Mouse (Mus musculus) heart, adult 9 months (tissue): ENCODE data around the gene Hip1.

Experiments used
- DNase-seq, 2 experiments: peaks; one replicate each; pipeline ENCODE4 v3.0.0; 2022; ENCODE audit warnings: low spot score in 2 of 2

Gene Hip1

DNA sequence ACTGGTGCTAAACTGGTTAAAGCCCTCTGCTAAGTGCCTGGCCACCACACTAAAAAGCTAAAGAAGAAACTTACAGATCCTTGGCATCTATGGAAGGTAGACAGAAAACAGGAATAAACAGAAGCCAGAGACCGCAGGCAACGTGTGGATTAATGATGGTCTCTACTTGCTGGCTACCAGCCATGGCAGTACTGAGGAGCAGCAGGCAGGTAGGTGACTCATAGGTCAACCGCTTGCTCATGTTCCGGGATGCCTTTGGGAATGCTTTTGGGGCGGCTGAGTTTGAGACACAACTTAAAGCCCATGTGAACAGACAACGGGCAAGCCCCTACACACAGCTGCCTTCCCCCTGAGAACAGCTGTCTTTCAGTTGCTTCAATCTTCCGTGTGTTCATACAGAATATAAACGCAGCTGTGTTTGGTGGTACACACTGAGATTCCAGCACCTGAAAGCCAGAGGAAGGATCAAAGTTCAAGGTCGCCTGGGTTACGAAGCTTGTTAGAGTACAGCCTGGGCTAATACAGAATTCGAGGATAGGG, 13.5 kb downstream of the Hip1 start:
- no peak for DNase-seq

DNA sequence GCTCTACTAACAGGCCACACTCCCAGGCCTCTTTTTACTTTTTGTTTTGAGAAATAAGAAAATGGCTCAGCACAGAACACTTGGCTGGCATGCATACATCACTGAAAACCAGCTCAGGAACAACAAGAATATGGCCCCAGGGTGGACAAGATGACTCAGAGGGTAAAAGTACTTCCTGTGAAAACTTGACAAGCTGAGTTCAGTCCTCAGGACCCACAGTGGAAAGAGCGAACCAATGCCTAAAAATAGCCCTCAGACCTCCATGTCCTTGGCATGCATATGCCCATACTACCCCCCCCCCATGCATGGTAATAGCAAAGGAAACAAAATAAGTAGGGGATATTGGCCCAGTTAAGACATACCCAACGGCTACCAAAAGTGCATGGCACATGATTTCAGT, 15.0 kb downstream of the Hip1 start:
- DNase-seq = no peak

DNA sequence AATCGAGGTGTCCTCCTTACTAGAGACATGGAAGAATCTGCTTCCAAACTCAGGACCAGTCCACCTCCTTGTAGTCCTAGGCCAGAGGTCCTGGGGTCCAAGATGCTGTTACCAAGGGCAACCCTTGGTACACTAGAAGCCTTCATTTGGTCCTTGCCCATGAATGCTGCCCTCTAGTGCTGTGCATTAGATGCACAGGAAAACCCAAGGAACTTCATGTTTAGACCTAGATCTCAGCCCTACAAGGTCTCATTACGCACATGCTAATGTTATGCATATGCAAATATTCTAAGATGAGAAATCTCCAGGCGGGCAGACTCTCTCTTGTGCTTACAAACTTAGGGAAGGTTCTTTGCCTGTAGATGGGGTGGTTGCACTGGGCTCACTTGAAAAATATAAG, 15.6 kb downstream of the Hip1 start:
- DNase-seq = no peak

DNA sequence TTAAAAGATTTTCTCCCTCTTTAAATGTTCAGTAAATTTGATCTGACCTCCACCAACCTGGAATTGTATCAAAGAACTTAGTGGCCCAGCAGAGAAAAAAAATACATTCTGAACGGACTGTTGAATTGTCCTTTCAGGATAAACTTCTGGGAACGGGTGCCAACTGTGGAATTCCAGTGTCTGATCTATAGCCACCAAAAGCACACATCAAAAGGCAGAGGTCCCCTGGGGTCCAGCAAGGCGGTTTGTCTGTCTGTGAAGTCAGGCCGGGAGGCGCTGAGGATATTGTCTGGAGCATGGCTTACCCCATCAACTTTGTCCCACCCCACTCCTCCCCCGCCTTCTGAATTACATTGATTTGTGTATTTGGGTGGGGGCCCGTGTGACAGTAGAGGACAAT, 16.9 kb downstream of the Hip1 start:
- no peak for DNase-seq

DNA sequence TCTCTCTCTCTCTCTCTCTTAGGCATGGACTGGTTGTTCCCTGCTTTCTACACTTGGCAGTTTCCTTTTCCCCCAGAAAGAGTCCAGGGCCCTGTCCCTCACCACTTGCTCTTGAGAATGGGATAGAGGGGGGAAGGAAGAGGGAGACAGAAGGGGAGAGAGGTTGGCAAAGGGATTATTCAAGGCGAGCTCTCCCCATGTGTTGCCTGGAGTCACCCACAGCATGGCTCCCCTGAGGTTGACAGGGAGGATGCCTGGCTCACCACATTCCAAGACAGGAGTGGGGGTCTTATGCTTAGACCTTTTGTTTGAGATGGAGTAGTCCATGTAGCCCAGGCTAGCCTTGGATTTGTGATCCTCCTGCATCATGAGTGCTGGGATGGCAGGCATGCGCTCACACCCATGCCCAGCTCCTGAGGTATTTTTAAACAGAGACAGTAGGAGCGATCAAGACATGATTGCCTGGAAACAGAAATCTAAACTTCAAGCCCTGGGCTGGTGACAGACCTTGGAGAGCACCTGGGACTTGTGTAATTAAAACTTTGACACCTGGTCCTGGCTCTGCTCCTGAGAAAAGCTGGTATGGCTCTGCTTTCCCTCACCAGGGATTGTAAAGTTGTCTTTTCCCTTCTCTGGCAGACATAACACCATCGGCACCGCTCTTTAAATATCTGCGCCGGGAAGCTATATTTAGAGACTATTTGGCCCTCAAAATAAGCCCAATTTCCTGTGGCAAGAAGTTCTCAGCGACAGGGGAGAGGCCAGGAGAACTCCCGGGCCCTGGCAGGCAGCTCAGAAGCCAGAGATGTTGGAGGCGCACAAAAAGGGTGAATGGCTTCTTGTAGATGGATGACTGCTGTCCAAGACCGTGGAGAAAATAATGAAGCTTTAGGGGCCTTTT, 20.0 kb downstream of the Hip1 start:
- DNase-seq = peak; percentile 59 to 64

DNA sequence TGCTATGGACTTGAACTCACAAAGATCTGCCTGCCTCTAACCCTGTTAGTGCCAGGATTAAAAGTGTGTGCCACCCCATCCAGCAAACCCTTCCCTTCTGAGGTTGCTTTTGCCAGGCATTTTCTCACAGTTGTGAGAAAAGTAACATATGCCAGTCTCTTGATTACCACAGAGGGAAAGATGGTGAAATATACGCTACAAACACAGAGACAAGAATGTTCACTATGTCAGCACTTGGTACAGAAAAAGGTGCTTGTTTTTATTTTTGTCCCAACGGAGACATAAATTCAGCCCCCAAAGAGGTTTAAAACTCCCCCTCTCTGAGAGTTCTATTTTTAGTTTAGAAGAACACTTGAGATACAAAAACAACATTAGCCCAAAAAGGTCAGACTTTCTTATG, 20.8 kb downstream of the Hip1 start:
- DNase-seq = no peak

DNA sequence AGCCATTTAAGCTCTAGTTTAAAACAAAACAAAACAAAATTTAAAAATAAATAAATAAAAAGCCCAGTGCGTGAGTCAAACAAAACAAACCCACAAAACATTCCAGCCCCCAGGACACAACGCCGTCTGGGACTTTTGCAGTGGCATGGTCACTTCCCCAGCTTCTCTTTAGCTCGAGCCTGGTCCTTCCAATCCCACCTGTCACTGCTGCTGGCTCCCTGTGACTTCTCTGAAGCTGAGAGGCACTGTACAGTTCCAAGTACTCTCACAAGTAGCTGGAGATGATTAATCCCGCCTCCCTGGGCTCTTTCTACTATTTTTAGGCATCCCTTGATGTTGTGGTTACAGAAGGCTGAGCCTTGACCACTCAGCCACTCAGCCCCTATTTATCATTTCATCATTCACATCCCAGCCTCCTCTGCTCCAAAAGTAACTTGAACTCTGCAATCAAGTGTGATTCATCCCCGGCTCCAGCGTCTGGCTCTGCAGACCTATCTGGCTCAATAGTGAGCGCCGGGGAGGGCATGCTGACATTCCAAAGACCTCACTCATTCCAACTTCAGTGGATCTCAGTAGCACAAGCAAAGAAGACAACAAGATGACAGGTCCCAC, 22.7 kb downstream of the Hip1 start:
- DNase-seq = peak in 1 of 2 experiments; percentile 48

DNA sequence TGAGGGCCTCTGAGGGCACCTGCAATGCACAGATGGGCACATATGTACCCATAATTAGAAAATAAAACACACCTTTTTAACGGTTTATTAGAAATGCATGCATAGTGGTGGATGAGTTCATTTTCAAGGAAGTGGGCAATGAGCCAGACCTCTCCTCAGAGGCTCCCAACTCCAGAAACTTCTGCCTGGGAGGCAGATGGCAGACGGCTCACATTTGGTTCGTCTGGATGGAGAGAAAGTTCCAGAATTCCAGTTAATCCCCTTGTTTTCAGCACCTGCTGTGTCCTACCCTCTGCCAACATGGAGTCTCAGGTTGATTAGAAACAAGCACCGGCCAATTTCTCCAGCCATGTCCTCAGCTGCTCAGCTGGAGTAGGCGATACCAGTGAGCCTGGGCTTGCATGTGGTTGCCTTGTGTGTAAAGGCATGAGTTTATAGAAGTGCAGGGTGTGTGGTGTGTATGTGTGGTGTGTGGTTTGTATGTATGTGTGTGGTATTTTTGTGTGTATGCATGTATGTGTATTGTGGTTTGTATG, 27.5 kb downstream of the Hip1 start:
- DNase-seq = no peak

DNA sequence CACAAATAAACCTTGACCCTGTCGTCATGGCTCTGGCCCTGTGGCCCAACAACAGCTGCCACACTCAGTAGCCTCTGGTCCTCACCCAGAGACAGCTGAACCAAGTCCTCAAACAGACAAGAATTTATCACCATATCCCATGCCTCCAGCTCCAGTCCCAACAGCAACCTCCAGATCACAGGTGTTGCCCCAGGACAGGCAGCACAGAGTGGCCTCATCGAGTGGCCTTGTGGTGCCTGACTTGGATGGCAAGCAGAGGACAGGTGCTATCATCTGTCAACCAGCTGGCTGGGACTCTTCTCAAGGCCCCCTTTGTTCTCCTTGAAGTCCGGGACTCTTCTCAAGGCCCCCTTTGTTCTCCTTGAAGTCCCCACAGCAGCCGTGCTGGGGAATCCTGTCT, 31.8 kb downstream of the Hip1 start:
- no peak for DNase-seq

DNA sequence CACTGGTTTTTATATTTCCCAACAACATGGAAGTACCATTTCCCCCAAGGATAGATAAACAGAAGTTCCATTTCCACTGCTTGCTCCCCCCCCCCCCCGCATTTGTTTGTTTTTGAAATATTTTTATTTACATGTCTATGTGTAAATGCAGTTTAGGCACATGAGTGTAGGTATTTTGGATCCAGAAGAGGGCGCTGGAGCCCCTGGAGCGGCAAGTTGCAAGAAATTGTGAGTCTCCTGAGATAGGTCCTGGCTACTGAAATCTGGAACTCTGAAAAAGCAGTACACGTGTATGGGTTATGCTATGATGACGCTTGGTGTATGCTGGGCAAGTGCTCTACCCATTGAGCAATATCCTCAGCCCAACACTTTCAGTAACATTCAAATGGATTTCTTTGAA, 33.8 kb downstream of the Hip1 start:
- DNase-seq = no peak

DNA sequence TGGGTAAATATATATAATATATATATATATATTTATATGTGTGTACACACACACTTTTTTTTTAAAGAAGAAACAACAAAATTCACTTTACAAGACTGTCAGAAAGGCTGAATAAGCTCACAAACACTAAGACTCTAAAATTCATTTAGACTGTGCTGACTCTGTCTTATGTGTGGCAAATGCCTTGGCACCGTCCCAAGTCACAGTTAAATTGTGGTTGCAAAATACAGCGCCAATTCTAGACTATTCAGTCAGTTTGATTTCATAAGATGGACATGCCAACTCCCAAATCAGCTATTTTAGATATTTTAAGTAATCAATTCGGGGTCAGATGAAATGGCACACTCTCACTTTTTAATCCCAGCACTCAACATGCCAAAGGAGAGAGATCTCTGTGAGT, 36.6 kb downstream of the Hip1 start:
- no peak for DNase-seq

DNA sequence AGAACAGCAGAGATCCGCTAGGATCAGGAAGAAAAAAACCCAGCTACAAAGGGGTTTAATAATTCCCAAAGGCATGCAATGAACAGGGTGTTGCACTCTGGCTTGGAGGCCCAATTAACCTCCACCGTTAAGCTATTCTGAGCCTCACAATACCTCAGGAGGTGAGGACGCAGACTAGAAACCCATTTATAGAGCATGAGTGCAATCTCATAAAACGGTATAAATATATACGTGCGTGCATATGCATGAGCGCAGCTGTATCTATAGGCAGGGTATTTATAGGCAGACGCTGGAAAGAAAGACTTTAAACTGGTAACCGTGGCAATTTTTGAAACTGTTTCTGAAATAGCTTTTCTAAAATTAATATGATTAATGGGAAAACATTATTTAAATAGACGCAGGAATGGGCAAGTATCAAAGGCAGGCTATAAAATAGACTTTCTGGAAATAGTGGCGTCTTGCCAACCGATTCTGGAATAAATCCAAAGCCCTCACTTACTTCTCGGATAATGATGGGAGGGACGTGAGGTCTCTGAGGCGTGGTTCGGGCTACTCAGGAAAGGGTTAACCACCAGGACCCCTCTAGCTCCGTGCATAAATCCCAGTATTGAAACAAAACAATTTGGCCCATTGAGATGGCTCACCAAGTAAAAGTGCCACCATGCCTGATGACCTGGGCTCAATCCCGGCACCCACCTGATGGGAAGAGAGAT, 37.2 kb downstream of the Hip1 start:
- DNase-seq = no peak

DNA sequence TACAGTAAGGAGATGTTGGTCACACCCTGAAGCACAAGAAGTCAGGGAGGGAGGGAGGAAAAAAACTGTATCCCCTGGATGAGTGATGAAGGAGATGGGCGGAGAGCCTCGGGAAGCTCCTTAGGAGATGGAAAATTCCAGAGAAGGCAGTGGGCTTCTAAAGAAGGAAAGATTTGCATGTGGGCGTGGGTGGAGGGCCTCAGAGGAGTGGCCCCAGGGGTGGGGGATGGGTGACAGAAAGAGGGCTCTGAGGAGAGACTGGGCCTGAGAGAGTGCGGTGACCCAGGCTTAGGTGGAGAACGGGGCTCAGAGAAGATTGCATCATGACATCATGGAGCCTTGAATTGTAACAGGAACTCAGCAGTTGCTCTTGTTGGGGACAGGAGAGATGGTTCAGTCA, 39.5 kb downstream of the Hip1 start:
- DNase-seq = no peak

DNA sequence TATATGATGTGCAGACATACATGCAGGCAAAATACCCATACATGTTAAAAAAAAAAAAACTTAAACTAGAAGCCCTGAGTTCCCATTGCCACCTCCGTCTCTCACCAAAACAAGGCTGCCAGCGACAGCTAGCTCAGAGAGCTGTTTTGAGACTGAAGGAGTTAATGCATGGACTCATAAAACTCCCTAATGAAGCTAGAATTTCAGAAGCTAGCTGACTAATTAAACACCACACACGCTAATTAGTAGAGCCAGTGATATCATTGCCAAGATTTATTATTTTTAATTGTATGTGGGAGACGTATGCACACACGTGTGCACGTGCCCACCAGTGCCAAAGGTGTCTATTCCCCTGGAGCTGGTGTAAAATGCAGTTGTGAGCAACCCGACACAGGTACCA, 42.0 kb downstream of the Hip1 start:
- DNase-seq = no peak

DNA sequence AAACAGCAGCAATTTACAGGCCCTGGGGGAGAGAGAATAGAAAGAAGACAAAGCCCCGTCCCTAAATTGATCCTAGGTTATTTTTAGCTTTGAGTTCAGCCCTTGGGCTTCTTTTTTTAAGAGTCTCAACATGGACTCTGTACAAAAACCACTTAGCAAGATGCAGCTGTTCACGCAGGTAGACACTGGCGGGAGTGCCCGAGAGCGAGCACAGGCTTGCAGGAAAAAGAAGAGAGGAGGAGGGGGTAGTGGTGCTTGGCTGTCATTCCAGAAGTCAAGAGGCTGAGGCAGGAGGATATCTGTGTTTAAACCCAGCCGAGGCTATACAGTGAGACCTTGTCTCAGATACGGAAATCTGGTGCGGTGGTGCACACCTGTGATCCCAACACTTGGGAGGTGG, 42.9 kb downstream of the Hip1 start:
- no peak for DNase-seq

DNA sequence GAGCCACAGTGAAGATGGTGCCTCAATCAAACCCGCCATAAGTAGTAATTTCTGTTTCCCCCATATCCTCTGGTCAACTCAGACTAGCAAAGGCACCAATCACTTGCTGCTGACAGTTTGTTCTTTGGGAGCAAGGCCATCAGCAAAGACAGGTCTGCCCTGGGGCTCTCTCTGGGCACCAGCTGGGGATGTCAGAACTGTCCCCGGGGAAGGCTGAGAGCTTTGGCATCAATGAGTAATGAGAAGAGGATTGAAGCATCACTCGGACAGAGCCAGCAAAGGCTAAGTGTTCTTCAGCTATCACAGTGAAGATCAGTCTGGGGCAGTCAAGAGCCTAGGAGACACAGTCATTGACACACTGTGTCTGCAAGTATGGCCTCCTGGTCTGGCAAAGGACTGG, 46.0 kb downstream of the Hip1 start:
- DNase-seq = no peak

DNA sequence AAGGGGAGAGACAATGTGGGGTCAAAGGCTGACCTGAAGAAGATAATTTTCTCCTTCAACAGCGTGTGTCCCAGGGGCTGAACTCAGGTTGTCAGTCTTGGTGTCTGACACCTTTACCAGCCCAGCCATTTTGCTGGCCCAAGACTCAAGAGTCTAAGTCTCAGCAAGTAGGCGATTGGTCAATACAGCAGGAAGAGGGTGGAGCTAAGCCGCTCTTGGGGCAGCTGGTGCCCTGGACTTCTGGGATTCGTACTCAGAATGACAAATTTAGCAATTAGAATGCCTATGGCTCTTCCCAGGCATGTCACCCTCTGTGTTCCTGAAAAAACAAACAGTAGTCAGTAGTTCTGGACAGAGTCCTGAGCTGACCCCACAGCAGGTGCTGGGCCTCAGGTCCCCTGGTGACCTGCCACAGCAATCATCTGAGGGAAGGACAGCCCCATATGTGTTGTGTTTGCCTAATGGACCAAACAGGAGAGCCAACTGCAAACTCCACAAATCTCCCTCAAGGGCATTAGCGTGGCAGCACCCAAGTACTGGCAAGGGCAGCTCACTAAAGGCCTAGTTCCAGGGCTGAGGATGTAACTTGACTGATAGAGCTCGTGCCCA, 47.5 kb downstream of the Hip1 start:
- no peak for DNase-seq

DNA sequence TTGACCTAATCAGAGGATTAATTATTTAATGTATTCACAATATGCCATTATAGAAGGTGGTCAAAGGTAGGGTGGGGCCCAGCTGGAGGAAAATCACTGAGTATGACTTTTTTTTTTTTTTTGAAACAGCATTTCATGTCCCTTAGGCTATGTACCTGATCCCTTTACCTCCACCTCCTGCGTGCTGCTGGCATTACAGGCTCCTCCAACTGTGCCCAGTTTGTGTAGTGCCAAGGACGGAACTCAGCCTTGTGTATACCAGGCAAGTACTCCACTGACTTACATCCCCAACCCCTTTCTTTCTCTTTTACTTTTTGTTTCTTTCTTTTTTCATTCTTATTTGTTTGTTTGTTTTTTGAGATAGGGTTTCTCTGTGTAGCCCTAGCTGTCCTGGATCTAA, 48.4 kb downstream of the Hip1 start:
- DNase-seq = no peak

DNA sequence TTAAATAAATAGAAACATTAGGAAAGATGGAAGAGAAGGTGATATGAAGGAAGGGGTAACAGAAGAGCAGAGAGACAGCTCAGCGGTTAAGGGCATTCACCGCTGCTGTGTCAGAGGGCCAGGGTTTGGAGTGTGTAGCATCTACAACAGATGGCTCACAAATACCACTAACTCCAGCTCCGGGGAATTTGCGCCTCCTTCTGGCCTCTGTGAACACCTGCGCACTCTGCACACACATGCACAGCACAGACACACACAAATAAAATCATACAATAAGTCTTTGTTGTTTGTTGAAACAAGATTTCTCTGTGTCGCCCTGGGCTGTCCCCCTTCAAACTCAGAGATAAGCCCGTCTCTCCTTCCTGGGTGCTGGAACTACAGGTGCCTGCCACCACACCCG, 49.4 kb downstream of the Hip1 start:
- no peak for DNase-seq

DNA sequence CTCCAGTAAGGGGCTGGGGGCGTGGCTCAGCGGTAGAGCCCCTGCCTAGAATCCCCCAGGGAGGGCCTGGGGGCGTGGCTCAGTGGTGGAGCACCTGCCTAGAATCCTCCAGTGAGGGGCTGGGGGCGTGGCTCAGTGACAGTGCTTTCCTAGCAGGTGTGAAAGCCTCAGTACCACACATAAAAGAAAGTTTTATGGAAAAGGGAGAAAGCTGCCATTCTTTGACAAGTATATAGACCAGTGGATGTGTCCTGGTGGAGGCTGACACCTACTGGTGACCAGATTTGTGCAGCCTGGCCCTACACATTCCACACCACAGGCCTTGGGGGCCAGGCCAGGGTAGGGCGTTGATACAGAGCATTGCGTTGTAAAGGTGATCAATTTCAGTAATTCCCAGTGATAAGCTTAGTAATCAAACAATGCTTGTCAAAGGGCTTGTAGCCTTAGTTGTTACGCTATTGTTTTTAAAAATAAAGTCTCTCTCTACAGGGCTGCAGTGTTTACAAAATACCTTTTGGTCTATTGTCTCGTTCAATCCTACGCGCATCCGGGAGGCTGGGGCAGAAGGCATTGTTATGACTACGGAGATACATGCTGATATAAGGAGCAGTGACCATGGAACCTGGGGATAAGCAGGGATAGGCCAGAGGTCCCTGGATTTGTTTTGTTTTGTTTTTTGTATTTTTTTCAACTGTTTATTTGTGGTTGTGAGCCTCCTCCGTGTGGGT, 50.6 kb downstream of the Hip1 start:
- peak in 1 of 2 experiments; percentile 42 for DNase-seq

DNA sequence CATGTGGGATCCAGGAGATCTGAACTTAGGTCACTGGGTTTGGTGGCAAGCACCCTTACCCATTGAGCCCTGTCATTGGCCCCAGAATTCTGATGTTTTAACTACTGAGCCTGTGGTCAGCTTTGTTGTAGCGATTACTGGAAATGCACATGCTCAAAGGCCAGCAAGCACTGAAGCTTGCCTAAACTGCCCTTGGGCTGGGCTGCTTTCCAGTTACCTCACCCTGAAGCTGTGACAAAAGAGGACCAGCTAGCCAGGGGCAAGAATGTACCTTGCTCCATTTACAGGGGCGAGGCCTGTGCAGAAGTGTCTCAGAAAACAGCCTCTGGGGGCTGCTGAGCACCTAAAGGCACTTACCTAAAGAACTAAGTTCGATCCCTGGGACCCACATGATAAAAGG, 51.8 kb downstream of the Hip1 start:
- peak in 1 of 2 experiments; percentile 35 for DNase-seq
